In genomic region chr1:36512089-36512965, GRCm38 (mm10) we compare ENCODE assay signal across 9 mouse cellular contexts. TPM values are rescaled to one million over a fixed set of nuclear protein-coding genes. Genes with fewer than 3 reads are reported as not detected.
A peak's percentile ranks its signal among the peaks of the same experiment; 100 is the strongest.
DNase-seq lines count a peak whose midpoint lies in the region; ATAC-seq and TF ChIP-seq lines count a peak whose summit lies in the region.
"Had no signal": no experiment of that assay in that cellular context is flagged by ENCODE, and none has a peak within 500 bp of the region (broad histone marks: within the 10 kb centered on the region; RNA-seq: fewer than 3 reads in every experiment).

No protein-coding gene starts in this region.

- H3K27ac ChIP-seq in embryonic fibroblast, embryonic 13.5 days (ENCODE audit: insufficient read depth, low read length) = peak overlapping the region; percentile 74
- H3K27ac ChIP-seq in hindbrain, embryonic 10.5 days = peak overlapping the region; percentile 96
- H3K27ac ChIP-seq in midbrain, embryonic 13.5 days = peak overlapping the region; percentile 99

- peak overlapping the region; percentile 86 for H3K9ac ChIP-seq in midbrain, embryonic 13.5 days (replicated peaks)

- H3K4me2 ChIP-seq in midbrain, embryonic 13.5 days (replicated peaks) = peak overlapping the region; percentile 97

- intact Hi-C loops in left cerebral cortex, postnatal 4 days (cut with DNase I) = no loop called here

- TF ChIP-seq CTCF in embryonic fibroblast, embryonic 13.5 days (IDR thresholded peaks at IDR 0.05; ENCODE audit: borderline replicate concordance, insufficient read depth, low read length) = no peak

- peaks cover 33% of the 10 kb centered on the region for H3K4me1 ChIP-seq in erythroblast, embryonic 14.5 days (ENCODE audit: control insufficient read depth)
- H3K4me1 ChIP-seq in embryonic fibroblast, embryonic 13.5 days (ENCODE audit: control insufficient read depth, insufficient read depth, low read length) = no peaks in the 10 kb centered on the region
- H3K4me1 ChIP-seq in hindbrain, embryonic 10.5 days (replicated peaks) = peaks cover 32% of the 10 kb centered on the region
- H3K4me1 ChIP-seq in midbrain, embryonic 13.5 days (replicated peaks) = peaks cover 35% of the 10 kb centered on the region

- H3K4me3 ChIP-seq in erythroblast, embryonic 14.5 days (replicated peaks) = peak overlapping the region; percentile 88
- H3K4me3 ChIP-seq in embryonic fibroblast, embryonic 13.5 days (ENCODE audit: insufficient read depth, low read length) = peak overlapping the region; percentile 96
- H3K4me3 ChIP-seq in hindbrain, embryonic 10.5 days = peak overlapping the region; percentile 94
- peak overlapping the region; percentile 95 for H3K4me3 ChIP-seq in midbrain, embryonic 13.5 days (replicated peaks)

- no peak for TF ChIP-seq POLR2A in embryonic fibroblast, embryonic 13.5 days (IDR thresholded peaks at IDR 0.05; ENCODE audit: low read depth, low read length)

- H3K27me3 ChIP-seq in erythroblast, embryonic 14.5 days (ENCODE audit: control insufficient read depth) = no peaks in the 10 kb centered on the region
- H3K27me3 ChIP-seq in hindbrain, embryonic 10.5 days (ENCODE audit: insufficient read depth, poor library complexity, severe bottlenecking) = no peaks in the 10 kb centered on the region
- no peaks in the 10 kb centered on the region for H3K27me3 ChIP-seq in midbrain, embryonic 13.5 days

- H3K9me3 ChIP-seq in erythroblast, embryonic 14.5 days (ENCODE audit: control insufficient read depth, low read length) = no peaks in the 10 kb centered on the region
- no peaks in the 10 kb centered on the region for H3K9me3 ChIP-seq in hindbrain, embryonic 10.5 days
- no peaks in the 10 kb centered on the region for H3K9me3 ChIP-seq in midbrain, embryonic 13.5 days

- WGBS in hindbrain, embryonic 10.5 days = 5% methylated on average over 126 of the region's 126 CpGs
- under 1% methylated on average over 53 of the region's 126 CpGs for WGBS in midbrain, embryonic 13.5 days

- peaks cover 30% of the 10 kb centered on the region for H3K36me3 ChIP-seq in erythroblast, embryonic 14.5 days (ENCODE audit: control insufficient read depth)
- peaks cover 37% of the 10 kb centered on the region for H3K36me3 ChIP-seq in hindbrain, embryonic 10.5 days
- peaks cover 17% of the 10 kb centered on the region; the same call in 1 of the 2 replicates for H3K36me3 ChIP-seq in midbrain, embryonic 13.5 days

- DNase-seq in adrenal gland, postnatal 25 days = peak; percentile 56
- peak; percentile 66 for DNase-seq in hindbrain, embryonic 10.5 days (ENCODE audit: low spot score)
- DNase-seq in left cerebral cortex, postnatal 4 days = peak; percentile 51
- DNase-seq in spleen, postnatal 4 days (ENCODE audit: low spot score in 2 of 2) = peak; percentile 41 to 78

- no peak for ATAC-seq in erythroblast, adult 5-6 weeks (replicated peaks; ENCODE audit: low FRiP score, poor library complexity, severe bottlenecking)
- peak; percentile 72 for ATAC-seq in midbrain, embryonic 13.5 days

RNA-seq across cellular contexts. Expression of gene Cnnm3, which starts 0.7 kb away (rescaled TPM):
- polyA plus RNA-seq in erythroblast, embryonic 14.5 days (2012) = 0.87 and 1.0 TPM in 2 replicates
- 7.9 and 8.8 TPM in 2 replicates for total RNA-seq in erythroblast, adult 5-6 weeks (2015; ENCODE audit: low replicate concordance)
- 5.7 and 7.4 TPM in 2 replicates for total RNA-seq in erythroblast, adult 5-6 weeks (2017; ENCODE audit: low replicate concordance)
- 36.7 and 53.2 TPM in 2 replicates for total RNA-seq in adrenal gland, postnatal 25 days (2021)
- polyA plus RNA-seq in embryonic fibroblast, embryonic 13.5 days (2011; ENCODE audit: insufficient read length, low read depth, missing spikeins) = 4.0 and 6.2 TPM in 2 replicates
- polyA plus RNA-seq in hindbrain, embryonic 10.5 days (2016; fragmentation: Nextera tagmentation; extraction: Ambion mirVana) = 3.2 and 3.5 TPM in 2 replicates
- 10 to 100 TPM; 39.3 to 40.0 TPM for total RNA-seq in left cerebral cortex, postnatal 4 days (2021)
- polyA plus RNA-seq in midbrain, embryonic 13.5 days (2015; fragmentation: Nextera tagmentation; extraction: Ambion mirVana) = 4.2 and 4.8 TPM in 2 replicates

RNA-seq across cellular contexts. Expression of gene Ankrd23, which starts 24.4 kb away (rescaled TPM):
- polyA plus RNA-seq in erythroblast, embryonic 14.5 days (2012) = 0.11 TPM in 2 replicates
- total RNA-seq in erythroblast, adult 5-6 weeks (2015; ENCODE audit: low replicate concordance) = 3.3 TPM in 1 of 2 replicates, not detected in the other
- 1.0 and 1.4 TPM in 2 replicates for total RNA-seq in erythroblast, adult 5-6 weeks (2017; ENCODE audit: low replicate concordance)
- 14.5 and 15.4 TPM in 2 replicates for total RNA-seq in adrenal gland, postnatal 25 days (2021)
- 2.9 and 6.7 TPM in 2 replicates for polyA plus RNA-seq in embryonic fibroblast, embryonic 13.5 days (2011; ENCODE audit: insufficient read length, low read depth, missing spikeins)
- polyA plus RNA-seq in hindbrain, embryonic 10.5 days (2016; fragmentation: Nextera tagmentation; extraction: Ambion mirVana) = 15.7 and 18.0 TPM in 2 replicates
- total RNA-seq in left cerebral cortex, postnatal 4 days (2021) = 1 to 10 TPM; 8.3 to 8.6 TPM
- polyA plus RNA-seq in midbrain, embryonic 13.5 days (2015; fragmentation: Nextera tagmentation; extraction: Ambion mirVana) = 16.1 and 19.0 TPM in 2 replicates

RNA-seq across cellular contexts. Expression of gene Gm42417, which starts 26.9 kb away (rescaled TPM):
- polyA plus RNA-seq in erythroblast, embryonic 14.5 days (2012) = not detected in 2 replicates
- total RNA-seq in erythroblast, adult 5-6 weeks (2015; ENCODE audit: low replicate concordance) = not detected in 2 replicates
- total RNA-seq in erythroblast, adult 5-6 weeks (2017; ENCODE audit: low replicate concordance) = not detected in 2 replicates
- not detected in 2 replicates for total RNA-seq in adrenal gland, postnatal 25 days (2021)
- 1.6 TPM in 1 of 2 replicates, not detected in the other for polyA plus RNA-seq in embryonic fibroblast, embryonic 13.5 days (2011; ENCODE audit: insufficient read length, low read depth, missing spikeins)
- polyA plus RNA-seq in hindbrain, embryonic 10.5 days (2016; fragmentation: Nextera tagmentation; extraction: Ambion mirVana) = 0.75 TPM in 1 of 2 replicates, not detected in the other
- not detected for total RNA-seq in left cerebral cortex, postnatal 4 days (2021)
- polyA plus RNA-seq in midbrain, embryonic 13.5 days (2015; fragmentation: Nextera tagmentation; extraction: Ambion mirVana) = not detected in 2 replicates
- total RNA-seq: neutrophil, adult 5-6 weeks had no signal

RNA-seq across cellular contexts. Expression of gene Ankrd39, which starts 34.9 kb away (rescaled TPM):
- 0.31 and 0.45 TPM in 2 replicates for polyA plus RNA-seq in erythroblast, embryonic 14.5 days (2012)
- 0.42 TPM in 1 of 2 replicates, not detected in the other for total RNA-seq in erythroblast, adult 5-6 weeks (2015; ENCODE audit: low replicate concordance)
- total RNA-seq in erythroblast, adult 5-6 weeks (2017; ENCODE audit: low replicate concordance) = 0.56 and 1.2 TPM in 2 replicates
- 16.5 and 19.7 TPM in 2 replicates for total RNA-seq in adrenal gland, postnatal 25 days (2021)
- 7.7 and 8.0 TPM in 2 replicates for polyA plus RNA-seq in embryonic fibroblast, embryonic 13.5 days (2011; ENCODE audit: insufficient read length, low read depth, missing spikeins)
- 16.9 and 20.6 TPM in 2 replicates for polyA plus RNA-seq in hindbrain, embryonic 10.5 days (2016; fragmentation: Nextera tagmentation; extraction: Ambion mirVana)
- 10 to 100 TPM; 13.4 to 15.1 TPM for total RNA-seq in left cerebral cortex, postnatal 4 days (2021)
- polyA plus RNA-seq in midbrain, embryonic 13.5 days (2015; fragmentation: Nextera tagmentation; extraction: Ambion mirVana) = 22.1 and 22.3 TPM in 2 replicates

RNA-seq across cellular contexts. Expression of gene Cnnm4, which starts 40.9 kb away (rescaled TPM):
- polyA plus RNA-seq in erythroblast, embryonic 14.5 days (2012) = 0.25 and 0.27 TPM in 2 replicates
- total RNA-seq in erythroblast, adult 5-6 weeks (2015; ENCODE audit: low replicate concordance) = 1.5 and 2.3 TPM in 2 replicates
- total RNA-seq in erythroblast, adult 5-6 weeks (2017; ENCODE audit: low replicate concordance) = 1.5 and 3.2 TPM in 2 replicates
- 4.8 and 5.2 TPM in 2 replicates for total RNA-seq in adrenal gland, postnatal 25 days (2021)
- 10.4 and 11.6 TPM in 2 replicates for polyA plus RNA-seq in embryonic fibroblast, embryonic 13.5 days (2011; ENCODE audit: insufficient read length, low read depth, missing spikeins)
- polyA plus RNA-seq in hindbrain, embryonic 10.5 days (2016; fragmentation: Nextera tagmentation; extraction: Ambion mirVana) = 13.4 and 15.3 TPM in 2 replicates
- 10 to 100 TPM; 13.6 to 14.3 TPM for total RNA-seq in left cerebral cortex, postnatal 4 days (2021)
- polyA plus RNA-seq in midbrain, embryonic 13.5 days (2015; fragmentation: Nextera tagmentation; extraction: Ambion mirVana) = 8.8 and 10.0 TPM in 2 replicates
